Mouse (Mus musculus) lung, postnatal 10 days (tissue): ENCODE measurements around the gene Taf3.

Source experiments
- DNase-seq: peaks from one replicate; pipeline ENCODE4 v3.0.0; 2021

Gene Taf3

GRCm38 (mm10) chr2:9888913-9889650 is 159.3 kb downstream of the Taf3 start, which contains the start of gene 9230102O04Rik:
9230102O04Rik (minus strand) TSS chr2:9889540.
- DNase-seq, result peak; percentile 40

- no peak for DNase-seq
Measured at GRCm38 (mm10) chr2:9887636-9888035, 160.8 kb downstream of the Taf3 start.

- DNase-seq, result no peak
Measured at GRCm38 (mm10) chr2:9886921-9887610, 161.3 kb downstream of the Taf3 start.

- no peak for DNase-seq
Measured at GRCm38 (mm10) chr2:9886031-9886430, 162.4 kb downstream of the Taf3 start.

- DNase-seq, result no peak
Measured at GRCm38 (mm10) chr2:9885217-9885770, 163.1 kb downstream of the Taf3 start.

GRCm38 (mm10) chr2:9884533-9885216 is 163.7 kb downstream of the Taf3 start:
- no peak for DNase-seq

GRCm38 (mm10) chr2:9883803-9884532 is 164.4 kb downstream of the Taf3 start:
- no peak for DNase-seq

- peak; percentile 14 for DNase-seq
Measured at GRCm38 (mm10) chr2:9882926-9883802, 165.2 kb downstream of the Taf3 start.

- peak; percentile 52 for DNase-seq
Measured at GRCm38 (mm10) chr2:9882371-9882925, 165.9 kb downstream of the Taf3 start.

- no peak for DNase-seq
Measured at GRCm38 (mm10) chr2:9881611-9882023, 166.8 kb downstream of the Taf3 start.

- DNase-seq, result peak; percentile 29
Measured at GRCm38 (mm10) chr2:9881051-9881591, 167.3 kb downstream of the Taf3 start, which contains the start of gene 4930412O13Rik. 4930412O13Rik (plus strand) TSS chr2:9881252.

GRCm38 (mm10) chr2:9880271-9880670 is 168.1 kb downstream of the Taf3 start:
- DNase-seq, result no peak

GRCm38 (mm10) chr2:9879493-9879892 is 168.9 kb downstream of the Taf3 start:
- DNase-seq, result peak; percentile 97

GRCm38 (mm10) chr2:9879092-9879491 is 169.3 kb downstream of the Taf3 start:
- DNase-seq, result peak; percentile 37

GRCm38 (mm10) chr2:9878564-9879081 is 169.8 kb downstream of the Taf3 start:
- DNase-seq, result peak; percentile 74

- no peak for DNase-seq
Measured at GRCm38 (mm10) chr2:9877966-9878563, 170.3 kb downstream of the Taf3 start.

GRCm38 (mm10) chr2:9877326-9877690 is 171.1 kb downstream of the Taf3 start:
- peak; percentile 28 for DNase-seq

- no peak for DNase-seq
Measured at GRCm38 (mm10) chr2:9876621-9877325, 171.6 kb downstream of the Taf3 start.

- no peak for DNase-seq
Measured at GRCm38 (mm10) chr2:9875676-9876357, 172.6 kb downstream of the Taf3 start.
